Mouse (Mus musculus): Measurements from ENCODE around the gene Kcnd3. TPM values are rescaled to one million over a fixed set of nuclear protein-coding genes. Genes with fewer than 3 reads are reported as not detected.
"Not testable (repeated sequence)": the region's sequence is repeated elsewhere in the genome, so short reads cannot be mapped to it uniquely, and the experiment has no call there.

Kcnd3 gene
- polyA plus RNA-seq, 1 experiment from 2014 or later: 0.58 TPM

DNA sequence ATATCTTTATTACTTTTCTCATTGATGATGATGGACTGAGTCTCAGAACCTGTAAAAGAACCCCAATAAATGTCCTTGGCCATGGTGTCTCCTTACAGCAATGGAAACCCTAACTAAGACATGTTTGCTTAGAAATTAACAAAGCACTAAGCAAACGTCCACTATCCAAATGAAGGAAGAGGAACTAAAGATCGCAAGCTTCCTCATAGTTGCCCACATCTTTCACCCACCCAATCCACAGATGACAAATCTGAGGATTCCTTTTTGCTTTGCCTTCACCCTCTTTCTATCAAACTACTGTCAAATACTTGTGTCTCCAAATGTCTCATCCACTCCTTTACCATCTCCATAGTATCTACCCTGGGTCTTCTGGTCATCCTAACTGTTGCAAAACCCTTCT lies 236.4 kb downstream of the Kcnd3 start:
- peaks cover 10% of the 10 kb centered on the region; the same call in 1 of the 2 replicates for H3K36me3 ChIP-seq
- H3K4me1 ChIP-seq: peaks cover 14% of the 10 kb centered on the region
- H3K9me3 ChIP-seq: no peaks in the 10 kb centered on the region
- H3K4me3 ChIP-seq: no peak overlapping the region
- peak; percentile 3 for DNase-seq (ENCODE audit: low spot score)
- H3K27ac ChIP-seq: no peak overlapping the region; the same call in 1 of the 2 replicates
- 0 out of 2 replicates have a peak, but pooled peaks cover 2% of the 10 kb centered on the region for H3K27me3 ChIP-seq (ENCODE audit: insufficient read depth, poor library complexity, severe bottlenecking)
- 84% methylated on average over 2 of the region's 2 CpGs for WGBS

DNA sequence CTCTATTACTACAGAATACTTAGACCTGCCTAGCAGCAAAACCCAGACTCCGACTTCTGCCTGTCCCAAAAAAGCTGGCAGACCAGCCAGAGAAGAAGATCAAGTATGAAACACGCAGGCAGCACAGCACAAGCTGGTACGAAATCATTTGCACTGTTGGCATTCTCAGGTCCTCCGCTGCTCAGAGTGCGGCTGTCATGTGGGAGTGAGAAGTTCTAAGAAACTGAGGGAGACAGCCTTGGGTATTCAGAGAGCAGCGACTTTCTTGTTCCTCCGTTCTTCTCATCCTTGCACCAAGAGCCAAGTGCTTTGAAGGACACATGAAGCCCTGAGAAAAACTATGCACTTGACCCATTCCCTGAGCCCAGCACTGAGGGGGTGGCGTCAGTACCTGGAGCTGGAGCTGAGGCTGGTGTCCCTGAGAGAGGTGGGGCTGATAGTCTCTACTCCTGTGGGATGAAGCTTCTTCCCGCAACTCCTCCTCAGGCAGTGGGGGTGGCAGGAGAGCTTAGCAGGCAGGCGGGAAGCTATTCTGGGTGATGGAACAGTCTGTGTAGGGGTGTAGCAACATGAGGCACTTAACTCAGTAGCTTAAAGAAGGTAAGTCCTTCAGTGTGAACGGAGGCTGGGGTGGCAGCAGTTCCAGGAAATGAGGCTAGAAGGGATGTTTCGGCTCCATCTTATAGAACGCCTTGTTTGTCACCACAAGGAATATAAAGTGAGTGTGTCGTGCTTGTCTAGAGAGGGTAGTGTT lies 241.4 kb downstream of the Kcnd3 start:
- Histone ChIP-seq H3K27me3 (ENCODE audit: insufficient read depth, poor library complexity, severe bottlenecking) (peaks cover 16% of the 10 kb centered on the region), H3K9me3 (no peaks in the 10 kb centered on the region), H3K4me1 (peaks cover 47% of the 10 kb centered on the region), H3K36me3 (no peaks in the 10 kb centered on the region), H3K27ac (0 out of 2 replicates have a peak overlapping the region, but pooled peaks have one; percentile 10), H3K4me3 (no peak overlapping the region)
- DNase-seq (ENCODE audit: low spot score): no peak
- 57% methylated on average over 14 of the region's 14 CpGs for WGBS

DNA sequence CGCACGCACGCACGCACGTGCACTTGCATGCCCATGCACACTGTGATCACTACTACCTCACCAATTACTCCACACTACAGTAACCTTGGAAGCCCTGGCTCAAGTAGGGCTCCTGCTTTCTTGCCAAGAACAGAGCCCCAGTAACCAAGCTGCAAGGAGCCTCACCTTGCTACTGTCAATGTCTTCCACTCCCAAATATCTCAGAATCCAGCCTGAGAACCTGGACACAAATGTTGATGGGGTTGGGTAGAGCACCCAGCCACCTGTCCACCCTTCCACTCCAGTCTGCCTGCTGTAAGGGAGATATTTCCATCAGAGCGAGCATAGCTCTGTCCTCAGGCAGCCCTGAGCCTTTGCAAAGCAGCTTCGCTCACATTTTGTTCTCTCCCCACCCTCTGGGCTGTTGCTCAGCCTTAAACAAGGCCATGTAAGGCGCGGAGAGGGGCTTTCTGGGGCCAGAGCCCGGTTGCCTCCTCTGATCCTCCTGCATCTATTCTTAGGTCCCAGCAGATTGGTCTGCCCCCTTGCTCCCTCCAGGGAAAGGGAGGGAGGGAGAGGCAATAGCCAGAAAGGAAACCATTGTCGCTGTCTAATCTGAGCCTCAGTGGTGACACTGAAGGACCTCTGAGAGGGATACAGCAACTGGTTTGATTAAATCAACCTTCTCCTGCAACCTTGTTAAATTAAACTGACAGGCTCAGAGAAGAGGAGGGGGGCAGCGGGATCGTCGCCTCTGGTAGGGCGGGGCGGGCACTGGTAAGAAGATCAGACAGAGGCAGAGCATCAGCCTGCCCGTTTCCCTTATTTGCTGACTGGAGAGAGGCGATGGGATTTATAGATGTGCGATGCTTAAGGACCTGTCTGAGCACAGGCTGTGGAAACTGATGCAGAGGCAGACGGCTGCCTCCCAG lies 243.6 kb downstream of the Kcnd3 start:
- peak; percentile 87 for DNase-seq (ENCODE audit: low spot score)
- Histone ChIP-seq H3K36me3 (no peaks in the 10 kb centered on the region), H3K4me1 (peaks cover 69% of the 10 kb centered on the region), H3K27ac (peak overlapping the region; percentile 92), H3K4me3 (peak overlapping the region; percentile 39), H3K27me3 (ENCODE audit: insufficient read depth, poor library complexity, severe bottlenecking) (peaks cover 16% of the 10 kb centered on the region), H3K9me3 (no peaks in the 10 kb centered on the region)
- 26% methylated on average over 20 of the region's 20 CpGs for WGBS

DNA sequence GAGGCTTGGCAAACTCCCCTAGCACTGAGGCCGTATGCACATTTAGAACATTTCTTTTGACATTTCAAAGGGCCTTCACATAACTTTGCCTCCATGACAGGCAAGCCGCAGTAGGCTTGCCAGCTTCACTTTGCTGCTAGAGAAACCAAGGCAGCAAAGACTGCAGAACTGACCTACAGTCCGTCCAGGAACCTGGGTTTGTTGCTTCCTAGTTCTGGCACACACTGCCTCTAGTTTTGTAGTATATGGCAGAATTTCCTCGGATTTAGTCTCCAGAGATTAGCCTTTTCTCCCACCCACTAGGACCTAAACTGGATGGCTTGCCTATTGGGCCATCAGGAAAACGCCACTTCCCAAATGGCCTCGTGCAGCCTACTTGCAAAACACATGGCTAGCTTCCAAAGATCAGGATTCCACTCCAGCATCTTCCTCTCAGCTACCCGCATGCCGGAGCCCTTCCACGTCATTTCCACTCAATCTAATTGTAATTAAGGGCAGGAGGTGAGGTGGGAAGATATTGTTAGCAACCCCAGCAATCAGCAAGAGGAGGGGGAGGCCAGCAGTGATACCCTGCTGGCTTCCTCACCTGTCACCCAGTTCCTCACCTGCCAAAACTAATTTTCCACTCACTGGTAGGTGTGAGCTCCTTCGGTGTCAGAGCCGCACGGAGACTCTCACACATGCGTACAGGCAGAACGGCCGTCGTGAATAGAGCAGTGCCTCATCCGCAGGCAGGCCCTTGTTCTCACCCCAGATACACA lies 244.4 kb downstream of the Kcnd3 start:
- H3K27ac ChIP-seq: peak overlapping the region; percentile 92
- H3K27me3 ChIP-seq (ENCODE audit: insufficient read depth, poor library complexity, severe bottlenecking): peaks cover 16% of the 10 kb centered on the region
- H3K4me1 ChIP-seq: peaks cover 77% of the 10 kb centered on the region
- peak overlapping the region; percentile 39; the same call in 1 of the 2 replicates for H3K4me3 ChIP-seq
- DNase-seq (ENCODE audit: low spot score): peak; percentile 75
- 62% methylated on average over 17 of the region's 17 CpGs for WGBS
- H3K9me3 ChIP-seq: no peaks in the 10 kb centered on the region
- H3K36me3 ChIP-seq: no peaks in the 10 kb centered on the region

DNA sequence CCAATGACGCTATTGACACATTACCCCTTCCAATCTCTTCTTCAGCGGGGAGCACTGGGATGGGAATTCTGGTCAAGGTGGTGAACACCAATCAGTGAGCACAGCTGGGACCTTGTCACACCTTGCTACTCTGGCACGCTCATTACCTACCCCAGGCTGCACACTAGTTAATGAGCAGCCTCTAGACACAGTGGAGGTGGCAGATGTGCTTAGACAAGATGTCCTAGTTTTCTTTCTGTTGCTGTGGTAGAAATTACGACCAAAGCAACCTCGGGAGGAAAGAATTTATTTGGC lies 245.0 kb downstream of the Kcnd3 start:
- DNase-seq (ENCODE audit: low spot score): no peak
- H3K9me3 ChIP-seq: no peaks in the 10 kb centered on the region
- peak overlapping the region; percentile 92 for H3K27ac ChIP-seq
- peaks cover 16% of the 10 kb centered on the region for H3K27me3 ChIP-seq (ENCODE audit: insufficient read depth, poor library complexity, severe bottlenecking)
- no peak overlapping the region for H3K4me3 ChIP-seq
- 59% methylated on average over 5 of the region's 5 CpGs for WGBS
- H3K4me1 ChIP-seq: peaks cover 82% of the 10 kb centered on the region
- no peaks in the 10 kb centered on the region for H3K36me3 ChIP-seq

DNA sequence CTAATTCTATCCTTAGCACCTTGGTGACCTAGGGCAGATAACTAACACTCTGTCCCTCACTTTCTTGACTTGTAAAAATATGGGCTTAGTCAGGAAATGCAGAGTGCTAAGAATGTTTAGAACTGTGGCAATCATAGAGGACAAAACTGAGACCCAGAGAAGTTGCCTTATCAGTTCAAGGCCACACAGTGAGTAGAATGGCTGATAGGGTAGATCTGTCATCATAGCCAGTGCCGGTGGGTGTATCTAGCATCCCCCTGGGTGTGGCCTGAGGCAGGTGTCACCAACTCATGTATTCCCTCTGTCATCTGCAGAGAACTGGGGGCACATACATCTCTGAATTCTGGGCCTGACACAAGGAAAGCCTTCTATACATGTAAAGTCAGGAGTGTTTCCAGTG lies 246.2 kb downstream of the Kcnd3 start:
- H3K4me3 ChIP-seq: no peak overlapping the region
- H3K27me3 ChIP-seq (ENCODE audit: insufficient read depth, poor library complexity, severe bottlenecking): peaks cover 24% of the 10 kb centered on the region
- H3K27ac ChIP-seq: 0 out of 2 replicates have a peak overlapping the region, but pooled peaks have one; percentile 29
- peaks cover 87% of the 10 kb centered on the region for H3K4me1 ChIP-seq
- 50% methylated on average over 1 of the region's 1 CpGs for WGBS
- no peaks in the 10 kb centered on the region for H3K9me3 ChIP-seq
- peak; percentile 54 for DNase-seq (ENCODE audit: low spot score)
- H3K36me3 ChIP-seq: no peaks in the 10 kb centered on the region

DNA sequence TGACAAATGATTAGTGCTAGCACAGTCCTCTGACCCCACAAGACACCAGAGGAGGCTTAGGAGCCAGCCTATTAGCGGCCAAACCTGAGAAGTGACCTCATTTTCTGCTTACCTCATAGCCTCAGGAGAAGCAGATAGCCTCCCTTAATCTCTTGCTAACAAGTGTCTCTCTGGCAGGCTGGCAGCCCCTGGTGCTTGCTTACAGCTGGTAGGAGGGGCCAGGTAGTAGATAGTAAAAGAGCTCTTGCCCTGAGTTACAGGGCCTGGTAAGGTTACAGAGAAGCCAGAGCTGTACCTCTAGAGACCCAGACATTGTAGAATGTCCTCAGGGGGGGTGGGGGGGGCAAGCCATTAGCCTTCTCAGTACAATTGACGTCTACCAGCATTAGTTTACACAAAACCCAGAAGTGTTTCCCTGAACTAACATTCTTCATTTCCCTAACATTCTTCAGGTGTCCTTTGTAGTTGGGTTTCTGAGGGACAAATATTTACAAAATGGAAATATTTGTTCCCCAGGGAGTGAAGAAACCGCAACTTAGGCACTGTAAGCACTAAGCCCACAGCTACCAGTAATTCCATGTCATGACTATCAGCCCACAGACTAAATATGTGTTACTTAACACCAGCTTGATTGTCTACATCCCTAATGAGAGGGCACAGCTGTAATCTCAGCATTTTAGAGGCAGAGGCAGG lies 247.3 kb downstream of the Kcnd3 start:
- H3K27me3 ChIP-seq (ENCODE audit: insufficient read depth, poor library complexity, severe bottlenecking): peaks cover 25% of the 10 kb centered on the region
- peaks cover 86% of the 10 kb centered on the region for H3K4me1 ChIP-seq
- peak overlapping the region; percentile 64 for H3K27ac ChIP-seq
- no peaks in the 10 kb centered on the region for H3K36me3 ChIP-seq
- no peaks in the 10 kb centered on the region for H3K9me3 ChIP-seq
- H3K4me3 ChIP-seq: no peak overlapping the region
- DNase-seq (ENCODE audit: low spot score): peak; percentile 78
- WGBS: 30% methylated on average over 3 of the region's 3 CpGs

DNA sequence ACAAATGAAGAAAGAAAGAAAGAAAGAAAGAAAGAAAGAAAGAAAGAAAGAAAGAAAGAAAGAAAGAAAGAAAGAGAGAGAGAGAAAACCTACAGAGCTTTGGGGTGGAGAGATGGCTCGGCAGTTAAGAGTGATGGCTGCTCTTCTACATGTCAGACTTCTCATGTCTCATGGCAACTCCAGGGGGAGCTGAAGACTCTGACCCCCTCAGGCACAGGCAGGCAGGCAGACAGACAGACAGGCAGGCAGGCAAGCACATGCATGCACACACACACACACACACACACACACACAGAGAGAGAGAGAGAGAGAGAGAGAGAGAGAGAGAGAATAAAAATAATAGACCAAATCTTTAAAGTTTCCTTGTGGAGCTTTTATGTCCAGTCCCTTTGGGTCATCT lies 248.7 kb downstream of the Kcnd3 start:
- 39% methylated on average over 1 of the region's 1 CpGs for WGBS
- peak overlapping the region; percentile 69 for H3K27ac ChIP-seq

DNA sequence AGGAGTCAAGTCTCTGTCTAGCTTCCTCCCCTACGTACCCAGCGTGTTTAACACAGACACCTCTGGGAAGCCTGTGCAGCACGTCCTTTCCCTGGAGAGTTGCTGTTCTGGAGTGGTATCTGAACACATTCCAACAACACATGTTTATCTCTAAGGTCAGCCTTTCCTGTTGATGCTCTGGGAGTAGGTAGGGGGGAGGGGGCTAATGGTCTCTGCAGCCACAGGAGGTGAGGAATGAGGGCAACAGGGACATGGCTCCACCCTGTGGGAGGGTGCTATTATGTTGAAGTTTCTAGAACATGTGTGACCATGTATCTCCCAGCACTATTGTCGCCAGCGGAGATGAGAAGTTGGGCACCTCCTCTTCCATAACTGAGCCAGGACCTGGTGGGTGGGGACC lies 249.3 kb downstream of the Kcnd3 start:
- H3K9me3 ChIP-seq: no peaks in the 10 kb centered on the region
- peak overlapping the region; percentile 69 for H3K27ac ChIP-seq
- H3K4me3 ChIP-seq: peak overlapping the region; percentile 29; the same call in 1 of the 2 replicates
- no peaks in the 10 kb centered on the region for H3K36me3 ChIP-seq
- WGBS: 23% methylated on average over 5 of the region's 5 CpGs
- peak; percentile 78 for DNase-seq (ENCODE audit: low spot score)
- peaks cover 85% of the 10 kb centered on the region for H3K4me1 ChIP-seq
- H3K27me3 ChIP-seq (ENCODE audit: insufficient read depth, poor library complexity, severe bottlenecking): peaks cover 26% of the 10 kb centered on the region

More for the DNA sequence above, 248.7 kb downstream of the Kcnd3 start:
- peak; percentile 38 for DNase-seq (ENCODE audit: low spot score)
- H3K9me3 ChIP-seq, H3K36me3 ChIP-seq: not testable (repeated sequence)
- Histone ChIP-seq H3K4me1 (peaks cover 86% of the 10 kb centered on the region), H3K4me3 (peak overlapping the region; percentile 29; the same call in 1 of the 2 replicates), H3K27me3 (ENCODE audit: insufficient read depth, poor library complexity, severe bottlenecking) (peaks cover 23% of the 10 kb centered on the region)

DNA sequence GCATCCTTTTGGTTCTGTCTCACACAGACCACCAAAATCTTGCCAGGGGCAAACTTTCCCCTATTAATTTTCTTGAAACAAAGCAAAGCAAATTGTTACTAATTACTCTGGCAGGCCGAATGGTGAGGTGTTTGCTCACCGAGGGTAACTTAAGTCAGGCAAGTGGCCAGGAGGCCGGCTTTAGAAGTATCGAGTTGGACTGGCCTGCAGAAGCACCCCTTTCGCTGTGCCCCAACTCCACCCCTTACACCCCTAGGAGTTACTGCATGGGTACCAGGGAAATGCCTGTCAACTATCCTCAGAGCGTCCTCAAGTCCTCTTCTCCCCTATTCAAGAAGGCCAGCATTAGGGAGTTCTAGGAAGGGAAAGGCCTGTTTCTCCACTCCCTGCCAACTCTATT lies 251.4 kb downstream of the Kcnd3 start:
- 51% methylated on average over 6 of the region's 6 CpGs for WGBS
- peaks cover 91% of the 10 kb centered on the region for H3K4me1 ChIP-seq
- DNase-seq (ENCODE audit: low spot score): no peak

DNA sequence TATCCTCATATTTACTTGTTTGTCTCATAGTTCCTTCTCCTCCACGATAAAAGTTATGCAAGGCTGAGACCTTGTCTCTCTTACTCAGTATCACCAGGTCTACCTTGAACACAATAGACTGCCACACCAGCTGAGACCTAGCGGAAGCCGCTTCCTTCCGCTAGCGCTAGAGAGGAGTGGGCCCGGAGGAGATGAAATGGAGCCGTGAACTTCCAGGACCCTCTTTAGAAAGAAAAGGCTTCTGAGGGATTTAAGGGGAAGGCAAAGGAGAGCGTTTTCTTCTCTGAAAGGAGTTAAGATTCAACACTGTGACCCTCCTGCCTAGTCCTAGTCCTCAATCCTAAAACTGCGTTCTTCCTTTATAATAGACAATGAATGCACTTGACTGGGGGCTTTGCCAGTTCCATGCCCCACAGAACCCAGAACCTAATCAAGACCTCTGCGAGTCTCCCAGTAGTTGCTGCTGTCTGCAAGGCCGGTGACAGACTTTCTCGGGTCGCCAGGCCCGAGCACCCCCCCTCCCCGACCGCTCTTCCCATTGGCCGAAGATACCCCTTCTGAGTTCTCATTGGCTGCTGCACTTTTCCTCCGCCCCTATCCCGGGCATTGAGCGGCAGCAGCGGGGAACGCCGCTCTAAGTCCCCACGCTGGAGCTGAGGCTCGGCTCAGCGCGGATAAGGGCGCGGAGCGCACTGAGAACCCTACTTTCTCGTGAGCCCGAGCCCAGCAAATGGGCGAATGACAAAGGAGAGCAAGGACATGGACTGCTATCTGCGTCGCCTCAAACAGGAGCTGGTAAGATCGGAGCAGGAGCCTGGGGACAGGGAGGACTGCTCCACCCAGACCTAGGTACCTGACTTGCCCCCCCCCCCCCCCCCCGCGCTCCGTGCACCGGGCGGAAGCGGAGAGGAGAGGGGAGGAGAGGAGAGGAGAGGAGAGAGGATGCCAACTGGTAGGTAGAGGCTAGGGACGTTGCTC lies 252.2 kb downstream of the Kcnd3 start, which contains the start of gene Inka2:
TSS of gene Inka2 (plus strand) at position 569 of the 978 bp plus-strand sequence.
- Histone ChIP-seq H3K4me1 (peaks cover 91% of the 10 kb centered on the region), H3K27me3 (ENCODE audit: insufficient read depth, poor library complexity, severe bottlenecking) (peaks cover 32% of the 10 kb centered on the region)
- 4% methylated on average over 39 of the region's 43 CpGs for WGBS

More for the DNA sequence above, 251.4 kb downstream of the Kcnd3 start:
- H3K27ac ChIP-seq: peak overlapping the region; percentile 67; the same call in 1 of the 2 replicates
- H3K36me3 ChIP-seq: no peaks in the 10 kb centered on the region
- H3K27me3 ChIP-seq (ENCODE audit: insufficient read depth, poor library complexity, severe bottlenecking): peaks cover 32% of the 10 kb centered on the region
- no peaks in the 10 kb centered on the region for H3K9me3 ChIP-seq
- no peak overlapping the region for H3K4me3 ChIP-seq

More for the DNA sequence above, 252.2 kb downstream of the Kcnd3 start, which contains the start of gene Inka2:
- peak; percentile 93 for DNase-seq (ENCODE audit: low spot score)
- Histone ChIP-seq H3K27ac (peak within 1 kb of the TSS; percentile 86), H3K36me3 (no peaks in the 10 kb centered on the region), H3K9me3 (no peaks in the 10 kb centered on the region), H3K4me3 (peak within 1 kb of the TSS; percentile 81)
